Mouse (Mus musculus) kidney, postnatal 0 days (tissue): ENCODE measurements around the gene Tceanc. TPM values are rescaled to one million over a fixed set of nuclear protein-coding genes. Genes with fewer than 3 reads are reported as not detected.

Source experiments
- ATAC-seq: fragments of 200-750 bp; cut with Nextera tagmentation; replicated peaks from 2 replicates; pipeline ENCODE4 v1.8.0; 2017; ENCODE audit warnings: low read depth, moderate number of reproducible peaks, moderate TSS enrichment, moderate library complexity; ENCODE audit not compliant: low FRiP score
- DNase-seq: peaks from one replicate; pipeline ENCODE4 v3.0.0-alpha.2; 2016; ENCODE audit warnings: low spot score
- H3K27ac ChIP-seq: fragments of 300-500 bp; sonication (generic); 2 replicates; pipeline ENCODE4 v1.5.1; 2014; ENCODE audit warnings: mild to moderate bottlenecking
- H3K27me3 ChIP-seq: fragments of 300-500 bp; sonication (generic); 2 replicates; pipeline ENCODE4 v1.6.1; 2014; ENCODE audit warnings: low read length, mixed read lengths; ENCODE audit not compliant: insufficient read depth
- H3K36me3 ChIP-seq: fragments of 300-500 bp; sonication (generic); 2 replicates; pipeline ENCODE4 v1.6.1; 2014; ENCODE audit warnings: low read length, mixed read lengths; ENCODE audit not compliant: insufficient read depth
- H3K4me1 ChIP-seq: fragments of 300-500 bp; sonication (generic); replicated peaks from 2 replicates; pipeline ENCODE4 v1.6.1; 2014; ENCODE audit warnings: antibody characterized with exemption, low read length, mixed read lengths; ENCODE audit not compliant: insufficient read depth
- H3K4me2 ChIP-seq: fragments of 300-500 bp; sonication (generic); 2 replicates; pipeline ENCODE4 v1.6.1; 2014; ENCODE audit warnings: mild to moderate bottlenecking, low read length, moderate library complexity, mixed read lengths
- H3K4me3 ChIP-seq: fragments of 300-500 bp; sonication (generic); replicated peaks from 2 replicates; pipeline ENCODE4 v1.5.1; 2014; ENCODE audit warnings: low read depth, low read length
- H3K9ac ChIP-seq: fragments of 300-500 bp; sonication (generic); 2 replicates; pipeline ENCODE4 v1.6.1; 2014; ENCODE audit warnings: low read depth, low read length
- H3K9me3 ChIP-seq: fragments of 300-500 bp; sonication (generic); replicated peaks from 2 replicates; pipeline ENCODE4 v1.6.1; 2016; ENCODE audit warnings: low read length, inconsistent platforms, mixed read lengths
- CTCF ChIP-seq: IDR thresholded peaks from 2 replicates; pipeline ENCODE4 v1.5.1; 2016; ENCODE audit warnings: antibody characterized with exemption, low read depth, mild to moderate bottlenecking, moderate library complexity
- WGBS: fragments of 180-500 bp; shearing (Covaris S2); extraction: QIAGEN DNeasy Blood & Tissue Kit; methylation state at CpG from one replicate; pipeline ENCODE4 v1.1.7; 2014; 5-methylcytosine and 5-hydroxymethylcytosine counted together
- polyA plus RNA-seq: library from polyadenylated mRNA; unstranded; fragments of >200 nt; fragmentation: Nextera tagmentation; extraction: Ambion mirVana; gene quantifications from 2 replicates; pipeline ENCODE4 v1.2.1, GENCODE M21; 2015

The Tceanc gene
- 8.5 and 9.2 TPM in 2 replicates for polyA plus RNA-seq

GRCm38 (mm10) chrX:166518345-166518744, at the start of gene Tceanc:
Gene Tceanc, minus strand, starts transcription at chrX:166518567.
- DNase-seq (no peak), ATAC-seq (no peak)
- H3K27me3 ChIP-seq: no peaks in the 10 kb centered on the region
- H3K9me3 ChIP-seq: no peaks in the 10 kb centered on the region
- no peak within 1 kb of the TSS for H3K27ac ChIP-seq
- H3K9ac ChIP-seq: no peak within 1 kb of the TSS
- H3K4me3 ChIP-seq: no peak within 1 kb of the TSS
- H3K36me3 ChIP-seq: no peaks in the 10 kb centered on the region
- no peak for TF ChIP-seq CTCF
- no peak within 1 kb of the TSS for H3K4me2 ChIP-seq
- H3K4me1 ChIP-seq: no peaks in the 10 kb centered on the region
- WGBS: 64% methylated on average over 16 of the region's 16 CpGs

DNA sequence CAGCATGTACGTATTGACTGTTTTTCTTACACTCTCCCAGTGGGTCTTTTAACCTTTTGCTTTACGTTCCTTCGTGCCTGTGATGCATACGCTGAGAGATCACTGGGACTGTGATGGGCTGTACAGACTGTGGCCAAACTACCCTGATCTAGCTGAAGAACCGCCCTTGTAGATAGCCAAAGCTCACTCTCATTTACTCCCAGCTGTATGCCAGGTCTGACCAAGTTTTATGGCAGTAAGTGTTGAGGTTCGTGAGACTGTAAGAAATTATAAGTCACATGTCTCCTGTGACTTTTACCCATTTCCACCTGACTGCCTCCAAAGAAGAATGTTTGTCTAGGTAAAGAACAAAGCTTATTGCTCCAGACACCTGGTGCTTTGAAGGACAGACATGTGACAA, 47.6 kb upstream of the Tceanc start:
- no peak overlapping the region for H3K9ac ChIP-seq

DNA sequence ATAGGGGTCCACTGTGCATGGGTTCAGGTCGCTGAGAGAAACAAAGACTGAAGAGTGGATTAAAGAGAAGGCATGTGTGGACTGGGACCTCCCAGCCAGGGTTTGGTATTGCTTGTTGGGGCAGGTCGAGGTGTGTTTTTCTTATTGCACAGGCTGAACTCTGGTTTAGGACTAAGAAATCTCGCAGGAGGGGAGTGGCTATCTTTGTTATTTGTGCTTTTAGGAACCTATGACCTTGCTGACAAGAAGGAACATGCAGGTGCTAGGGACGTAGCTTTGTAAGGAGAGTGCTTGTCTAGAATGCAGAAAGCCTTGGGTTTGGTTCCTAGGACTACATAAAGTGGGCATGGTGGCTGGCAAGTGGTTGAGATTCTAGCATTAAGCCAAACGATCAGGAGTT, 47.0 kb upstream of the Tceanc start:
- H3K9me3 ChIP-seq: no peaks in the 10 kb centered on the region
- no peaks in the 10 kb centered on the region for H3K27me3 ChIP-seq
- H3K4me2 ChIP-seq: no peak overlapping the region
- no peak overlapping the region for H3K9ac ChIP-seq
- no peak for TF ChIP-seq CTCF
- no peak overlapping the region for H3K27ac ChIP-seq
- 49% methylated on average over 5 of the region's 5 CpGs for WGBS
- DNase-seq (no peak), ATAC-seq (no peak)
- H3K4me1 ChIP-seq: no peaks in the 10 kb centered on the region
- H3K36me3 ChIP-seq: no peaks in the 10 kb centered on the region
- no peak overlapping the region for H3K4me3 ChIP-seq

More for the DNA sequence above, 47.6 kb upstream of the Tceanc start:
- WGBS: 72% methylated on average over 6 of the region's 6 CpGs
- H3K27me3 ChIP-seq: no peaks in the 10 kb centered on the region
- DNase-seq: no peak
- H3K4me2 ChIP-seq: no peak overlapping the region
- H3K27ac ChIP-seq: no peak overlapping the region
- TF ChIP-seq CTCF: no peak
- no peak overlapping the region for H3K4me3 ChIP-seq
- H3K4me1 ChIP-seq: no peaks in the 10 kb centered on the region
- ATAC-seq: no peak
- H3K9me3 ChIP-seq: no peaks in the 10 kb centered on the region
- H3K36me3 ChIP-seq: no peaks in the 10 kb centered on the region

GRCm38 (mm10) chrX:166564900-166565299, 46.5 kb upstream of the Tceanc start:
- no peak for DNase-seq
- Histone ChIP-seq H3K4me3 (no peak overlapping the region), H3K27ac (no peak overlapping the region), H3K4me2 (no peak overlapping the region), H3K9me3 (no peaks in the 10 kb centered on the region), H3K9ac (no peak overlapping the region), H3K36me3 (no peaks in the 10 kb centered on the region), H3K4me1 (no peaks in the 10 kb centered on the region), H3K27me3 (no peaks in the 10 kb centered on the region)
- WGBS: 63% methylated on average over 5 of the region's 5 CpGs
- no peak for TF ChIP-seq CTCF
- ATAC-seq: no peak

- DNase-seq (no peak), ATAC-seq (no peak)
- H3K9me3 ChIP-seq: no peaks in the 10 kb centered on the region
- no peak overlapping the region for H3K9ac ChIP-seq
- TF ChIP-seq CTCF: no peak
- no peak overlapping the region for H3K27ac ChIP-seq
- no peak overlapping the region for H3K4me3 ChIP-seq
- H3K27me3 ChIP-seq: no peaks in the 10 kb centered on the region
- 56% methylated on average over 3 of the region's 3 CpGs for WGBS
- H3K4me2 ChIP-seq: no peak overlapping the region
- no peaks in the 10 kb centered on the region for H3K36me3 ChIP-seq
- no peaks in the 10 kb centered on the region for H3K4me1 ChIP-seq
Measured at GRCm38 (mm10) chrX:166559333-166559732, 41.0 kb upstream of the Tceanc start.

DNA sequence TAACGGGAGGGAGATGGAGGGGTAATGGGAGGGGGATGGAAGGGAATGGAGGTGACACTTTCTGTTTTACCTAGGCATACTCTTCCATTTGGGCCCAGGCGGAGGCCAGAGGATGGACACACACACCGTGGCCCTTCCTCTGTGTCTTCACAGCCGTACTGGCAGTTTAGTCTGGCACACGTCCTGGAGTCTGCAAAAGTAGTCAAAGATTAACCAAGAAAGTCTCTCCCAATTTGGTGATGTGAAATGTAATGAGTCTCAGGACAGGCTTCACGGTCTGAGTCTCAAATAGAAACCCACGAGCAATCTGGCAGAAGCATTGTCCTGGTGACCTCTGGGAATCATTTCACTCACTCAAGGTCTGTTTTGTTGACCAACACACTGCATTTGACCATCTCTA, 34.0 kb upstream of the Tceanc start:
- 77% methylated on average over 7 of the region's 7 CpGs for WGBS
- no peaks in the 10 kb centered on the region for H3K36me3 ChIP-seq
- no peak overlapping the region for H3K4me2 ChIP-seq
- H3K27me3 ChIP-seq: no peaks in the 10 kb centered on the region
- H3K27ac ChIP-seq: no peak overlapping the region
- TF ChIP-seq CTCF: no peak
- H3K9ac ChIP-seq: no peak overlapping the region
- H3K9me3 ChIP-seq: no peaks in the 10 kb centered on the region
- H3K4me1 ChIP-seq: no peaks in the 10 kb centered on the region
- ATAC-seq: no peak
- DNase-seq: no peak
- no peak overlapping the region for H3K4me3 ChIP-seq

DNA sequence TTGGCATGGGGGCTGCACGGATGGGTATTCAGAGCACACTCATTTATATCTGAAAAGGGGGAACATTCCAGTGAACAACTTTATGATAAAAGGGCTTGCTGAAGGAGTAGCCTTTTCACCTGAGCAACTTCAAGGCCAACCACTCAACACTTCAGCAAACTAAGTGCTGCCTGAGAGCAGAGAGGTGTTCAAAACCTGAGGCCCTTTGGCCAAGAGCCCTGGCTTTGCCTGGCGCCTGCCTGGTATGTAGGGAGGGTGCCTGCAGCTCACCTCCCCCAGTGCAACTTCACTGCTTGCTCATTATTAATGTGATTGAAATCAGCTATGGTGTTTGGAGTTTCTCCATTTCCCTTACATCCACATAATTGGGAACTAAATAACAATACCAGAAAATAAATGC, 28.1 kb upstream of the Tceanc start:
- H3K27ac ChIP-seq: no peak overlapping the region
- H3K4me2 ChIP-seq: no peak overlapping the region
- H3K4me3 ChIP-seq: no peak overlapping the region
- H3K27me3 ChIP-seq: no peaks in the 10 kb centered on the region
- DNase-seq (no peak), ATAC-seq (no peak)
- H3K9ac ChIP-seq: no peak overlapping the region
- WGBS: 59% methylated on average over 2 of the region's 2 CpGs
- TF ChIP-seq CTCF: no peak
- no peaks in the 10 kb centered on the region for H3K36me3 ChIP-seq
- no peaks in the 10 kb centered on the region for H3K4me1 ChIP-seq
- H3K9me3 ChIP-seq: no peaks in the 10 kb centered on the region
